ENCODE assay signal across 21 mouse cellular contexts in the genomic region with DNA sequence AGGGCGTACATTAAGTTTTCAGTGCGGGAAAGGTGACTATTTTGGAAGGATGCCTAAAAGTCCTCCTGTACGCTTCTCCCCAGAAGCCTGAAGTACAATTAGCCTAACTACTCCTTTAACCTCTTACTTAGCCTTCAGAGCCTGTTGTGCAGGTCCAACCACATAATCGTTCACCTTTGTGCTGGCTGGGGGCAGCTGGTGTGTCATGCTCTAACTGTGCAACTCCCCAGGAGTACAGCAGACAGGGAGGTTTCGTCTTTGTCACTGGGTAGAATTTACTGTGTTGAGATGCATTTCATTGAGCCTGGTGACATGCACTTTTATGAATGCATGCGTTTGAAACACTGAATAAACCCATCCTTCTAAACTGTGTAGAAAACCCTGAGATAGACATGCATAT.
"Had no signal": no experiment of that assay in that cellular context is flagged by ENCODE, and none has a peak within 500 bp of the region (broad histone marks: within the 10 kb centered on the region; RNA-seq: fewer than 3 reads in every experiment).

No protein-coding gene starts in this region.

- ATAC-seq: hindbrain, embryonic 16.5 days; intestine, embryonic 15.5 days; liver, postnatal 0 days; midbrain, embryonic 16.5 days had no signal

- H3K4me1 ChIP-seq: intestine, embryonic 15.5 days; kidney, embryonic 15.5 days; midbrain, embryonic 12.5 days; neural tube, embryonic 13.5 days had no signal

- H3K27me3 ChIP-seq: intestine, embryonic 15.5 days; kidney, embryonic 15.5 days; midbrain, embryonic 12.5 days; neural tube, embryonic 13.5 days had no signal

- H3K9ac ChIP-seq: intestine, embryonic 15.5 days; kidney, embryonic 15.5 days; liver, embryonic 14.5 days; liver, postnatal 0 days; lung, embryonic 14.5 days; midbrain, embryonic 12.5 days; neural tube, embryonic 13.5 days had no signal

- H3K36me3 ChIP-seq: intestine, embryonic 15.5 days; kidney, embryonic 15.5 days; midbrain, embryonic 12.5 days; neural tube, embryonic 13.5 days had no signal

- H3K27ac ChIP-seq: intestine, embryonic 15.5 days; kidney, embryonic 15.5 days; liver, embryonic 14.5 days; midbrain, embryonic 12.5 days; neural tube, embryonic 13.5 days had no signal

- DNase-seq: kidney, adult 11 months; kidney, adult 8-10 months; kidney, postnatal 10 days; kidney, postnatal 4 days; left cerebral cortex, postnatal 4 days; liver, postnatal 0 days; lung, embryonic 14.5 days; lung, postnatal 14 days; lung, postnatal 4 days; retina, postnatal 1 day; right cerebral cortex, postnatal 25 days; spleen, adult 18-20 months; thymus, postnatal 25 days had no signal

- H3K9me3 ChIP-seq: intestine, embryonic 15.5 days; kidney, embryonic 15.5 days; midbrain, embryonic 12.5 days; neural tube, embryonic 13.5 days had no signal

- H3K4me3 ChIP-seq: intestine, embryonic 15.5 days; kidney, embryonic 15.5 days; midbrain, embryonic 12.5 days; myocyte; neural tube, embryonic 13.5 days had no signal

- H3K4me2 ChIP-seq: intestine, embryonic 15.5 days; kidney, embryonic 15.5 days; lung, embryonic 14.5 days; midbrain, embryonic 12.5 days; neural tube, embryonic 13.5 days had no signal
